Mouse (Mus musculus) neural tube, embryonic 11.5 days (tissue): ENCODE measurements around the gene Polr2c. TPM values are rescaled to one million over a fixed set of nuclear protein-coding genes. Genes with fewer than 3 reads are reported as not detected.

Experiments
- ATAC-seq: fragments of 200-750 bp; cut with Nextera tagmentation; 2 replicates; pipeline ENCODE4 v1.8.0; 2017; ENCODE audit warnings: moderate number of reproducible peaks, mild to moderate bottlenecking, moderate TSS enrichment, moderate library complexity; ENCODE audit not compliant: insufficient read depth, low FRiP score, low TSS enrichment
- DNase-seq: peaks from one replicate; pipeline ENCODE4 v3.0.0-alpha.2; 2015; ENCODE audit warnings: low spot score
- H3K27ac ChIP-seq: fragments of 300-500 bp; sonication (generic); 2 replicates; pipeline ENCODE4 v1.5.1; 2014; ENCODE audit warnings: low read depth, mild to moderate bottlenecking, low read length
- H3K27me3 ChIP-seq: fragments of 300-500 bp; sonication (generic); 2 replicates; pipeline ENCODE4 v1.6.1; 2014; ENCODE audit warnings: mild to moderate bottlenecking, low read length, mixed read lengths; ENCODE audit not compliant: control insufficient read depth, insufficient read depth
- H3K36me3 ChIP-seq: fragments of 300-500 bp; sonication (generic); 2 replicates; pipeline ENCODE4 v1.6.1; 2014; ENCODE audit warnings: mild to moderate bottlenecking, low read length, moderate library complexity, mixed read lengths; ENCODE audit not compliant: control insufficient read depth, insufficient read depth
- H3K4me1 ChIP-seq: fragments of 300-500 bp; sonication (generic); 2 replicates; pipeline ENCODE4 v1.6.1; 2014; ENCODE audit warnings: low read length, mixed read lengths; ENCODE audit not compliant: control insufficient read depth, insufficient read depth
- H3K4me2 ChIP-seq: fragments of 300-500 bp; sonication (generic); 2 replicates; pipeline ENCODE4 v1.6.1; 2014; ENCODE audit warnings: low read depth, mild to moderate bottlenecking, moderate library complexity
- H3K4me3 ChIP-seq: fragments of 300-500 bp; sonication (generic); 2 replicates; pipeline ENCODE4 v1.5.1; 2014; ENCODE audit warnings: low read depth, low read length
- H3K9ac ChIP-seq: fragments of 300-500 bp; sonication (generic); 2 replicates; pipeline ENCODE4 v1.6.1; 2014; ENCODE audit warnings: mild to moderate bottlenecking, low read length
- H3K9me3 ChIP-seq: fragments of 300-500 bp; sonication (generic); 2 replicates; pipeline ENCODE4 v1.6.1; 2016; ENCODE audit warnings: low read length; ENCODE audit not compliant: control insufficient read depth
- WGBS: fragments of 180-500 bp; shearing (Covaris S2); extraction: QIAGEN DNeasy Blood & Tissue Kit; methylation state at CpG from one replicate; pipeline ENCODE4 v1.1.7; 2014; 5-methylcytosine and 5-hydroxymethylcytosine counted together
- polyA plus RNA-seq: library from polyadenylated mRNA; unstranded; fragments of >200 nt; fragmentation: Nextera tagmentation; extraction: Ambion mirVana; gene quantifications from 2 replicates; pipeline ENCODE4 v1.2.1, GENCODE M21; 2014

The Polr2c gene
- 153 TPM in 2 replicates for polyA plus RNA-seq

DNA sequence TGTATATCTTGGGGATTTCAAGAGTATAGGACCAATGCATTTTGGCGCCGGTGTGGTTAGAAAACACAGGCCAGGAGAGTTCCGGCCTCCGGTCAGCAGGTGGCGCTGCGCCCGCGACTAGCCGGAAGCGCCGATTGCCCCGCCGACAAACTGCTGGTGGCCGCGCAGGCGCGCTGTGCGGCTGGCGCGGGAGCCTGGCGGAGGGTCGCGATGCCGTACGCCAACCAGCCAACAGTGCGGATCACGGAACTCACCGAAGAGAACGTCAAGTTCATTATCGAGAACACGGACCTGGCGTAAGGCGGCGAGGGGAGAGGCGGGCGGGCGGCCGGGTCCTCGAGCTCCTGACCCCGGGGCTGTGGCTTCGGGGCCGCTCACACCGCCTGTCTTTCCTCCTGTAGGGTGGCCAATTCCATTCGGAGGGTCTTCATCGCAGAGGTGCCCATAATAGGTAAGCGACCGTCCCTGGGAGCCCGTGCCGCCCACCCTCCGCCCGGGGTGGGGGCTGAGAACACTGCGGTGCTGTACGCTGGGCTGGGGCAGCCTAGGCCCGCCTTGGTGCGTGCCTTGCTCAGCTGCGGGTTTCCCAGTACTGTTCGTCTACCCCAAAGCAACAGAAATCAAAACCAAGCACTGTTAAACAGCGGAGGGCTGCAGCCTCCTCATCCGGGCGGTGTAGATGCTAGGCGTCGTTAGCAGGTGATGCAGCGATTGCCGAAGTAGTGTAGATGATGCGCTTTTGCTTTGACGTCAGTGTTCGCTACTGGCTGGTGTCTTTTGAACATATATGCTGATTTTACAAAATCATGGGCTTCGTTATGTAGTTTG is at the start of gene Polr2c:
Gene Polr2c, plus strand, starts transcription at position 105 of the 828 bp plus-strand sequence.
- Histone ChIP-seq H3K27me3 (no peaks in the 10 kb centered on the region), H3K36me3 (peaks cover 4% of the 10 kb centered on the region), H3K4me1 (peaks cover 4% of the 10 kb centered on the region; the same call in 1 of the 2 replicates), H3K4me2 (peak within 1 kb of the TSS; percentile 82), H3K9me3 (no peaks in the 10 kb centered on the region), H3K4me3 (peak within 1 kb of the TSS; percentile 86), H3K9ac (peak within 1 kb of the TSS; percentile 93), H3K27ac (no peak within 1 kb of the TSS)
- peak; percentile 76 for ATAC-seq
- peak; percentile 94 for DNase-seq
- WGBS = 1% methylated on average over 68 of the region's 68 CpGs

DNA sequence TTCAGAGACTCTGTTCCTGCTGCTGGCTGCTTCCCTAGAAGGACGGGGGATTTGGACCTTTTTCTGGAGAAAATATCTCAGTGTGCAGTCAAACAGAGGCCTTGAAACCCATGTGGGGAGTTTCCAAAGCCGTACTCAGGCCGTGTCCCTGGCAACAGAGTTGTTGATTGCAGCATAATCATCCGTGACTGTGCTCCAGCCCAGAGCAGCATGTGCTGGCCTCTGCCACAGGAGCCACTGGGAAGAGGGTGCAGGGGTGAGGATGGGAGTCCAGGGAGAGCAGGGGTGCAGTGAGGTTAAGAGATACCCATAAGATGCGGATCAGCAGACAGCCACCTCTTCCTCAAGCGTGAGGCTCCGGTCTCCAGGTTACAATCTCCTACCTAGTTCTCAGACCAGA is 49.7 kb upstream of the Polr2c start:
- DNase-seq = no peak
- no peak overlapping the region for H3K27ac ChIP-seq
- ATAC-seq = no peak

GRCm38 (mm10) chr8:94808372-94808771 is 48.9 kb upstream of the Polr2c start:
- Histone ChIP-seq H3K27ac (no peak overlapping the region), H3K4me3 (no peak overlapping the region), H3K4me1 (no peaks in the 10 kb centered on the region), H3K27me3 (no peaks in the 10 kb centered on the region), H3K9ac (no peak overlapping the region), H3K4me2 (no peak overlapping the region), H3K36me3 (no peaks in the 10 kb centered on the region), H3K9me3 (no peaks in the 10 kb centered on the region)
- no peak for ATAC-seq
- 81% methylated on average over 6 of the region's 6 CpGs for WGBS
- no peak for DNase-seq

More for the DNA sequence above, 49.7 kb upstream of the Polr2c start:
- no peak overlapping the region for H3K4me2 ChIP-seq
- H3K27me3 ChIP-seq = no peaks in the 10 kb centered on the region
- H3K4me3 ChIP-seq = no peak overlapping the region
- WGBS = 54% methylated on average over 7 of the region's 7 CpGs
- H3K36me3 ChIP-seq = no peaks in the 10 kb centered on the region
- H3K9me3 ChIP-seq = no peaks in the 10 kb centered on the region
- H3K9ac ChIP-seq = no peak overlapping the region
- no peaks in the 10 kb centered on the region for H3K4me1 ChIP-seq

GRCm38 (mm10) chr8:94810153-94810552 is 47.1 kb upstream of the Polr2c start, which contains the start of gene Ccl17:
Gene Ccl17, plus strand, starts transcription at chr8:94810453.
- ATAC-seq (no peak), DNase-seq (no peak)
- Histone ChIP-seq H3K9ac (no peak within 1 kb of the TSS), H3K9me3 (no peaks in the 10 kb centered on the region), H3K36me3 (no peaks in the 10 kb centered on the region), H3K27me3 (no peaks in the 10 kb centered on the region), H3K27ac (no peak within 1 kb of the TSS), H3K4me3 (no peak within 1 kb of the TSS), H3K4me1 (no peaks in the 10 kb centered on the region), H3K4me2 (no peak within 1 kb of the TSS)
- 72% methylated on average over 3 of the region's 3 CpGs for WGBS

DNA sequence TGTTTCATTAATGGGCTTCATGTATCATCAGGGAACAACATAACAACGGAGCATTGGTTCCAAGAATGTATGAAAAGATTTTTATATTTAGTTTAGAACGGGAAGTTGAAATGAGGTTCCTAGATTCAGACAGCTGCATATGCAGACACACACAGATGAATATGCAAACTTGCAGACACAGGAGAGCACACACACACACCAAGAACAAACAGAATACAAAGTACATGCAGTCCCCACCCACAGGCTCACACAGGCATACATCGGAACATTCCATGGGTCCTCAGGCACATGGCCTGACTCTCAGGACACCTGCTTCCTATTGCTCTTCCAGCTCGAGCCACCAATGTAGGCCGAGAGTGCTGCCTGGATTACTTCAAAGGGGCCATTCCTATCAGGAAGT is 46.4 kb upstream of the Polr2c start:
- H3K27ac ChIP-seq = no peak overlapping the region
- no peaks in the 10 kb centered on the region for H3K4me1 ChIP-seq
- H3K36me3 ChIP-seq = no peaks in the 10 kb centered on the region
- DNase-seq (no peak), ATAC-seq (no peak)
- WGBS = 82% methylated on average over 5 of the region's 5 CpGs
- no peak overlapping the region for H3K4me3 ChIP-seq
- no peaks in the 10 kb centered on the region for H3K27me3 ChIP-seq
- no peaks in the 10 kb centered on the region for H3K9me3 ChIP-seq
- no peak overlapping the region for H3K9ac ChIP-seq
- H3K4me2 ChIP-seq = no peak overlapping the region

- WGBS = 75% methylated on average over 6 of the region's 6 CpGs
Observed at GRCm38 (mm10) chr8:94811654-94812053, 45.6 kb upstream of the Polr2c start.

GRCm38 (mm10) chr8:94812645-94813098 is 44.6 kb upstream of the Polr2c start:
- H3K4me2 ChIP-seq = no peak overlapping the region
- H3K36me3 ChIP-seq = no peaks in the 10 kb centered on the region
- no peak overlapping the region for H3K9ac ChIP-seq
- no peaks in the 10 kb centered on the region for H3K27me3 ChIP-seq
- no peak overlapping the region for H3K4me3 ChIP-seq
- peak; percentile 87 for DNase-seq
- H3K9me3 ChIP-seq = no peaks in the 10 kb centered on the region
- no peak overlapping the region for H3K27ac ChIP-seq
- no peaks in the 10 kb centered on the region for H3K4me1 ChIP-seq
- WGBS = 30% methylated on average over 6 of the region's 6 CpGs
- ATAC-seq = peak; percentile 54

More at GRCm38 (mm10) chr8:94811654-94812053, 45.6 kb upstream of the Polr2c start:
- H3K9me3 ChIP-seq = no peaks in the 10 kb centered on the region
- no peak overlapping the region for H3K9ac ChIP-seq
- no peak overlapping the region for H3K4me2 ChIP-seq
- H3K27me3 ChIP-seq = no peaks in the 10 kb centered on the region
- no peaks in the 10 kb centered on the region for H3K36me3 ChIP-seq
- no peak overlapping the region for H3K27ac ChIP-seq
- H3K4me1 ChIP-seq = no peaks in the 10 kb centered on the region
- H3K4me3 ChIP-seq = no peak overlapping the region
- ATAC-seq = no peak
- no peak for DNase-seq

GRCm38 (mm10) chr8:94814556-94814955 is 42.7 kb upstream of the Polr2c start:
- ATAC-seq (no peak), DNase-seq (peak; percentile 17)
- Histone ChIP-seq H3K4me2 (no peak overlapping the region), H3K4me3 (no peak overlapping the region), H3K9me3 (no peaks in the 10 kb centered on the region), H3K9ac (no peak overlapping the region), H3K27me3 (no peaks in the 10 kb centered on the region), H3K27ac (no peak overlapping the region), H3K4me1 (no peaks in the 10 kb centered on the region), H3K36me3 (no peaks in the 10 kb centered on the region)
- 0% methylated on average over 1 of the region's 1 CpGs for WGBS

GRCm38 (mm10) chr8:94817933-94818332 is 39.3 kb upstream of the Polr2c start:
- H3K4me3 ChIP-seq = no peak overlapping the region
- no peak overlapping the region for H3K27ac ChIP-seq
- H3K27me3 ChIP-seq = no peaks in the 10 kb centered on the region
- no peak for DNase-seq
- WGBS = 94% methylated on average over 11 of the region's 11 CpGs
- no peak for ATAC-seq
- H3K9ac ChIP-seq = no peak overlapping the region
- no peaks in the 10 kb centered on the region for H3K36me3 ChIP-seq
- no peaks in the 10 kb centered on the region for H3K4me1 ChIP-seq
- H3K9me3 ChIP-seq = no peaks in the 10 kb centered on the region
- H3K4me2 ChIP-seq = no peak overlapping the region
